Mouse (Mus musculus): ENCODE results near the gene Arhgap44.

Gene Arhgap44

GRCm38 (mm10) chr11:65137145-65137652, 25.6 kb downstream of the Arhgap44 start:
- no peak for DNase-seq (ENCODE audit: low read depth)

- no peak for DNase-seq (ENCODE audit: low read depth)
These were observed 27.5 kb downstream of the Arhgap44 start for GRCm38 (mm10) chr11:65135251-65135739.

GRCm38 (mm10) chr11:65133661-65134060, 29.1 kb downstream of the Arhgap44 start:
- no peak for DNase-seq (ENCODE audit: low read depth)

GRCm38 (mm10) chr11:65129110-65129509, 33.7 kb downstream of the Arhgap44 start:
- DNase-seq (ENCODE audit: low read depth) = no peak

- no peak for DNase-seq (ENCODE audit: low read depth)
These were observed 34.1 kb downstream of the Arhgap44 start for GRCm38 (mm10) chr11:65128666-65129065.

- DNase-seq (ENCODE audit: low read depth) = no peak
These were observed 36.2 kb downstream of the Arhgap44 start for GRCm38 (mm10) chr11:65126566-65126965.

GRCm38 (mm10) chr11:65124913-65125418, 37.8 kb downstream of the Arhgap44 start:
- DNase-seq (ENCODE audit: low read depth) = no peak

- no peak for DNase-seq (ENCODE audit: low read depth)
These were observed 42.5 kb downstream of the Arhgap44 start for GRCm38 (mm10) chr11:65120276-65120675.

- no peak for DNase-seq (ENCODE audit: low read depth)
These were observed 47.0 kb downstream of the Arhgap44 start for GRCm38 (mm10) chr11:65115811-65116210.

- DNase-seq (ENCODE audit: low read depth) = no peak
These were observed 50.7 kb downstream of the Arhgap44 start for GRCm38 (mm10) chr11:65112086-65112485.

- DNase-seq (ENCODE audit: low read depth) = no peak
These were observed 51.1 kb downstream of the Arhgap44 start for GRCm38 (mm10) chr11:65111651-65112050.

- no peak for DNase-seq (ENCODE audit: low read depth)
These were observed 52.7 kb downstream of the Arhgap44 start for GRCm38 (mm10) chr11:65110058-65110457.

GRCm38 (mm10) chr11:65107734-65108171, 55.0 kb downstream of the Arhgap44 start:
- DNase-seq (ENCODE audit: low read depth) = no peak

- no peak for DNase-seq (ENCODE audit: low read depth)
These were observed 55.6 kb downstream of the Arhgap44 start for GRCm38 (mm10) chr11:65107151-65107550.

- no peak for DNase-seq (ENCODE audit: low read depth)
These were observed 58.7 kb downstream of the Arhgap44 start for GRCm38 (mm10) chr11:65104076-65104475.

GRCm38 (mm10) chr11:65101206-65101605, 61.6 kb downstream of the Arhgap44 start:
- no peak for DNase-seq (ENCODE audit: low read depth)

GRCm38 (mm10) chr11:65100031-65100430, 62.7 kb downstream of the Arhgap44 start:
- no peak for DNase-seq (ENCODE audit: low read depth)

- no peak for DNase-seq (ENCODE audit: low read depth)
These were observed 65.2 kb downstream of the Arhgap44 start for GRCm38 (mm10) chr11:65097526-65098070.

- no peak for DNase-seq (ENCODE audit: low read depth)
These were observed 65.9 kb downstream of the Arhgap44 start for GRCm38 (mm10) chr11:65096866-65097265.

- no peak for DNase-seq (ENCODE audit: low read depth)
These were observed 69.9 kb downstream of the Arhgap44 start for GRCm38 (mm10) chr11:65092851-65093250.

GRCm38 (mm10) chr11:65090386-65090785, 72.4 kb downstream of the Arhgap44 start:
- no peak for DNase-seq (ENCODE audit: low read depth)

- no peak for DNase-seq (ENCODE audit: low read depth)
These were observed 72.8 kb downstream of the Arhgap44 start for GRCm38 (mm10) chr11:65089982-65090381.

GRCm38 (mm10) chr11:65089282-65089681, 73.5 kb downstream of the Arhgap44 start:
- DNase-seq (ENCODE audit: low read depth) = no peak

Measured in c-Kit-positive CD71-positive TER-119-negative erythroid progenitor cells, embryonic 14.5 days (primary cell).